Mouse (Mus musculus): ENCODE measurements around the gene Chmp4b.

The Chmp4b gene

DNA sequence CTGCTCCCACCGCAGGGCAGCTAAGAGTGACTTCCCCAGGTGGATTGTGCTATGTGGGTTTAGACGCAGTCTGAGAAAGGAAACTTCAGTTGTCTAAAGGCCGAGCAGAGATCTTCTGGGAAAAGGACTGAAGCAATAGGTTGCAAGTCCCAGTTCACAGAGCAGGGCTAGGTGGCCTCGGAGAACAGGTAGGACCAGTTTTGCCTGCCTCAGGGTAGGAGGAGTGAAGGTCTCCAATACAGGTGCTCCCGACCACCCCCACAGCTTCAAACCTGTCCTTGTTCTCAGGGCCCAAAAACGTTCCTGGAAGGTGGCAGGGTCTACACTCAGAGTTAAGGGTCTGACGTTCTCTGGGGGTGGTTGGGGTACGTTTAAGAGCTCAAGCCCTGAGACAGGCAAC lies at the start of gene Chmp4b:
Gene Chmp4b (plus strand): TSS at position 343 of the 400 bp plus-strand sequence.
- no peak for DNase-seq

DNA sequence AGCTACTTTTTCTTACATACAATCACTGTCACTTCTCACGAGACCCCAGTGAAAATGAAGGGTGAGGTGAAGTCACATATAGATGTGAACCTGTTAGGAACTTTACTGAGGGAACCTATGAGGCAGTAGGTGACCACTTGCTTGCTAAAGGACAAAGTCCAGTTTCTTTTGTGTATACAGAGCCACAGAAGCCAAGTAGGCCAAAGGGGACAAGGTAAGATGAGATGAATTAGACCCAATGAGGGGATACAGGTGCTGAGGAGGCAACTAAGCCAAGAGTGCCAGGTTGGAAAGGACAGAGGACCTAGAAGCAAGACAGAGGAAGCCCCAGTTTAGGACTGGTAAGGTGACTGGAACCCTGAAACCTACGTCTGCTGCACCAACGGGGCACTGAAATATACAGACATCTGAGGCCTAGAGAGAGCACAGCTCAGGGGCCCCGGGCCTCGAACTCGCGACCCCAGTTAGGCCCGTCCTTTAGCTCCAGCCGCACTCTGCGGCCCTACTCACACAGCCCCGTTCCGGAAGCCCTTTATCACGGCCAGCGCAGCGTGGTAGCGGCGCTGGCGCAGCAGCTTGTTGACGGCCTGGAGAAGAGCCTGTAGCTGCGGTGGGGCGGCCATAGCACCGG lies 48.4 kb upstream of the Chmp4b start:
- no peak for DNase-seq

DNA sequence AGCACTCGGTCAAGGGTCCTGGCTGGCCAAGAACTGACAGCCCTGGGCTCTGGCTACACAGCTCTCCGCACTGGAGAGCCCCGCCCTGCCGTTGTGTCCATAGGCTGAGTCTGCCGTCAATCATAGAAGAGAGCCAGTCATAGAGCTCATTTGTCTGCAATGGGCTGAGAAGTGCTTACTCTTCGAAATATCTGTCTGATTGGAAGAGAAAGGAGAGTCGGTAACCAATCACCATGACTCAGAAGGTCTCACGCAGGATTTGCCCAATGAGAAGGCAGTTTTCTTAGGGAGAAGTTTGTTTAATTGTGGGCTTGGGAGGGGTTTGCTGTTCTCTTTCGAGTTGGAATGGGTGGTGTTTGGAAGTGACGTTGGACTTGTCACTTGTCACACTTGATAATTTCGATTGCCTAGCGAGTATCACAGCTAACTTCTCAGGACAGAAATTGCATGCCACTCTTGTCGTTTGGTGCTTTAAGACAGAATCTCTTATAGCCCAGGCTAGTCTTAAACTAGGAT lies 47.8 kb upstream of the Chmp4b start, which contains the start of gene Pxmp4:
Gene Pxmp4 (minus strand): TSS at position 71 of the 516 bp plus-strand sequence.
- peak; percentile 96 to 99 for DNase-seq

DNA sequence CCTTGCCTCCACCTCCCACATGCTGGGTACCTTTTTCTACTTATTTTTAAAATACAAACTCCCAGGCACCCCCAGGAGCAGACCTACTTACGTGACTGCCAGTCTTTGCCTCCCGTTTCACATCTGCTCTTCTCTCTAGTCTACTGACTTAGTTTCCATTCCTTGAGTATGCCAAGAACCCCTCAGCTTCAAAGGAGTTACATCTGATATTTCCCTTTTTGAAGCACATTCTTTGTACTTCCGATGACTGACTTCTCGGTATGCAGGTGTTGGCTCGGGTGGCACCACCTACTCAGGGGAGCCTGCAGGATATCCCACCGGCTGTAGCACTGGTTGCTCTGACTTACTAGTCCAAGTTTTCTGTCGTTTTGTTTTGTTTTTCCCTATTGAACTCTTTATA lies 47.3 kb upstream of the Chmp4b start:
- no peak for DNase-seq

DNA sequence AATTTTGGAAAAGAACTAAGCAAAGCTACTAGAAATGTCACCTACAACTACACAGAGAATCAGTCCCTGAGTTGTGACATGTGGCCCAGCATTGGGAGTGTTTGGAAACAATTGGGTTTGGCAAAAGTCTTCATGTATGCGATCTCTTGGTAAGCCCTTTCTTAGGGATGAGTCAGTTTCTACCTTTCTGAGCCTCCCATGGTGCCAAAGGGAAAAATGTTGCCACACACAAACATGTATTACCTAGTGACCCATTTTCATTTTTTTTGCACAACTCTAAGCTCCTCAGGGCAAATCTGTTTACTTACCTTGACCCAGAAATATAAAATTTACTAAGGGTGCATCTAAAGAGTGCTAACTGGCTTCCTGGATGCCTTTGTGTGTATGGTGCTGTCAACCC lies 44.5 kb upstream of the Chmp4b start:
- no peak for DNase-seq

DNA sequence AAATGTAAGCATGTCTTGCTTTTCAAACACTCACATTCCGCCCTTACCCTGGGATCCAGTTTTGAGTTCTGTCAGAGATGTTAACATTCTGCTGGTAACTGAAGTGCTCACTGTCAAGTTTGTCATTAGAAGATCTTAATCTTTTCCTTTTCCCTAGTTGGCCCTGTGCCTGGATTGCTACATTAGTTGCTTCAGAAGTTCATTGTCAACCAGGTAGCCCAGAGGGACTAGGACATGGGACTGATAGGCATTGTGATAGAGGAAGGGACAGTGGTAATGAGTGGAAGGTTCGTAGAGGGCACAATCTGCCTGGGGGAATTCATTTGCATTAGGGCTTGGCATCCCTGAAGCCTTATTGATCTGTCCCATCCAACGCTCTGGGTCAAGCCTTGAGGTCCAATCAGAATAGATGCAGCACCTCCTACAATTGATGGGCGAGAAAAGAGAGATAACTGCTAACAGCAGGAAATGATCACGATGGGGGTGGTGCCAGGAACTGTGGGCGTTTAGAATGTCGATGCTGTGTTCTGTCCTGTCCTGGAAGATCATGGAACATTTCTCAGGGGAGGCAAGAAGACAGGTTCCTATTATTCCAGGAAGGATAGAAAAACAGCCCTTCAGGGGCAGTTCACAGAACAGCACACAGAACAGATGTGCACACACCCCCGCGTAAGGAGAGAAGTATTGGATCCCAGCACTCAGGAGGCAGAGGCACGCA lies 42.3 kb upstream of the Chmp4b start:
- DNase-seq, result no peak

DNA sequence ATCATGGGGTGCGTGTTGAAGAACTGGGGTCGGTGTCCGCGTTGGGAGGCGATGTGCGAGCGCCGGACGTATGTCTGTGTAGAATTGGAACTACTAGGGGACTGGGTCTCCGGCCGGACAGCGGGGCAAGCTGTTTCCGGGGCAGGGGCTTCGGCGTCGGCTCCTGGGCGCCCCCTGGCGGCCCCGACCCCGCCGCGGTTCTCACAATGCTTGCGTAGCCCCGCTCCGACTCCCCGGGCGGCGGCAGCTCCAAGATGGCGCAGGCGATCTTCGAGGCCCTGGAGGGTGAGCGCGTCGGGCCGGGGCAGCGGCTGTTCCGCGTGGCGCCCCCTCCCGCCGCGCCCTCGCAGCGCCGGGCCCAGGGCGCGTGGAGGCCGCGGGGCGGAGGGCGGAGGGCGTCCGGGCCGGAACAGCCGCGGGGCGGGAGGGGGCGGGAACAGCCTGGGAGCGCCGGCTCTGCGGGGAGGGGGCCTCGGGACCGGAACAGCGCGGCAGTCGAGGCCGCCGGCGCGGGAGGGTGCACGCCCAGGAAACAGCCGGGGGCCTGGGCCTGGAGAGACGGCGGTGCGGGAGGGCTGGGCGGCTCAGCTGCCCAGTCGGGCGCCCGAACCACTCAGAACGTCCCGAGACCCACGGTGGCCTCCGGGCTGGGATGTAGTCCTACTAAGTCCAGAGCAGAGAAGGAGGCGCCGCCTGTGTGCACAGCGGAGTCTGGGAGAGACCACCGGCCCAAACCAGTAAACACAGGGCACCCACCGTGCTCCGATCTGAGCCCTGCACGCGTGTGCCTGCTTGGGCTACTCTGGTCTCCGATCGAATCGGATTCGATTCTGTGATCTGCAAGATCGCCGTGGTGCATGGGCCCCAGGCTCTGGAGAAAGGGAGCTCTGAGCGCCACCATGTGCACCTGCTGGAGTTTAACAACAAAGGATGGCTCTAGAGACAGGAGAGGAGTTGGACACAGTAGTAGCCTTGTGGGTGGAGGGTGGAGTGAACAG lies 38.1 kb upstream of the Chmp4b start, which contains the start of the genes Zfp341 and 4930519P11Rik:
Gene Zfp341 (plus strand): TSS at position 180 of the 998 bp plus-strand sequence.
Gene 4930519P11Rik (minus strand): TSS at position 320 of the 998 bp plus-strand sequence.
- peak; percentile 84 to 88 for DNase-seq

DNA sequence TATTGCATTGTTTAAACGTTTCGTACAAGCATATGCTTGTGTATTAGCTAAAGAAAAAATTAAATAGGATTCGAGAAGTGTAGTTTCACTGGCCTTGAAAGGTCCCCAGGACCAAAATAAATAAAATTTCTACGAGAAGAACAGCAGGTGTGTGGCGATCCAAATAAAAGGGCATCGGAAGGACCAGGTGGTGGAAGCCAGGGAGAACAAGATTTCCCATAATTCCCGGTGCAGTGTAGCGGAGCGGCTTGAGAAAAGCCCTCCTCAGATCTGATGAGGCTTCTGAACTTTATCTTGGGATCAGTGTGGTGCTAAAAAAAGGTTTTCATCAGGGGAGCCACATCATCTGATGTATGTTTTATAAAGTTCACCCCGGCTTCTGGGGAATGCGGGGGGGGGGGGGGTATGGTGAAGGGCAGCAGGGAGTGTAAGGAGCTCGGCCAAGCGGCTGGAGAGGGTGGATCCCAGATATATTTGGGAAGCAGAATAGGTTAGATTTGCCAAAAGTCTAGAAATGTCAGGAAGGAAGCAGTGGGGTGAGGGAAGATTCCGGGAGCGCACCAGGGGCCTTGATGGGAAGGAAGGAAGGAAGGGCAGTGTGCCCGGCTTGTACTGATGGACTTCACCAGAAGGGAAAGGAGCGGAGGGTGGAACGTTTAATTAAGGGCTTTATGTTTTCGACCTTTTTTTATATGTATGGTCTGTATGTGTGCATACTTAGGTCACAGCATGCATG lies 36.5 kb upstream of the Chmp4b start:
- DNase-seq, result no peak

DNA sequence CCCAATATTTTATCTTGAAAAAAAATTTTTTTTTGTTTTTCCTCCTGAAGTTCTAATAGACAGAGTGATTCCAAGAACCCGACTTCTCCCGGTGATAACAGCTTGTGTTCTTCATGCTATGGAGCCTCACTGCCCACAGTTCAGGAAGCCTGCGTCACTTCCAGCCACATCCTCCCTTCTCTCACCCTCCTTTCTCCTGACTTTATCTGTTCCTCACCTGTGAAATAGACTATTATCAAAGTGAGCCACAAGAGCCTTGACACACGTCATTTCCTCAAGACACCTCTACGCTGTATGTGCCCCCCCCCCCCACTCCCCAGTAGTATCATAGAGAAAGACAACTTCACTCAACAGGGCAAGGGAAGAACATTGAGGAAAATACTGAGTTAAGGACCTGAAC lies 35.8 kb upstream of the Chmp4b start:
- DNase-seq, result no peak

DNA sequence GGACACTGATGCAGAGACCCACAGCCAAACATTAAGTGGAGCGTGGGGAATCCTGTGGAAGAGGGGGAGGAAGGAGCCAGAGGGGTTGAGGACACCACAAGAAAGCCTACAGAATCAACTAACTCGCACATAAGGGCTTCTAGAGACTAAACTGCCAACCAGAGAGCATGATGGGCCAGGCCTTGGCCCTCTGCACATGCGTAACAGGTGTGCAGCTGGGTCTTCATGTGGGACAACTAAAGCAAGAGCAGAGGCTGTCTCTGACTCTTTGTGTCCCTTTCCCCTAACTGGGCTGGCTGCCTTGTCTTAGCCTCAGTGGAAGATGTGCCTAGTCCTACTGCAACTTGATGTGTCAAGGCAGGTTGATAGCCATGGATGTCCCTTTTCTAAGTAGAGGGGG lies 34.4 kb upstream of the Chmp4b start:
- DNase-seq, result no peak

DNA sequence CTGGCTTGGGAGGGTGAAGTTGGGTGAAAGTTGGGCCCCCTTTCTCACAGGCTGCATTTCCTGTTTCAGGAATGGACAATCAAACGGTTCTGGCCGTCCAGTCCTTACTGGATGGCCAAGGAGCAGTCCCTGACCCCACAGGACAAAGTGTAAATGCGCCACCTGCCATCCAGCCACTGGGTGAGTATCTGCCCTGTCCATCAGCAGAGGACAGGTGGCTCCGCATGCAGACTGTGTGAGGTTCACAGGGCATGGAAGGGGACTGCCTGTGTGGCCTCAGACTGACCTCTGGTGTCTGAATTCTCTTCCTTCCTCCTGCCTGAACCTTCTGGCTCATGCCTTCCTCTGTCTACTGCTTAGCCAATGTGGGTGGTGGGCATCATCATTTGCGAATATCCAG lies 29.8 kb upstream of the Chmp4b start:
- no peak for DNase-seq

DNA sequence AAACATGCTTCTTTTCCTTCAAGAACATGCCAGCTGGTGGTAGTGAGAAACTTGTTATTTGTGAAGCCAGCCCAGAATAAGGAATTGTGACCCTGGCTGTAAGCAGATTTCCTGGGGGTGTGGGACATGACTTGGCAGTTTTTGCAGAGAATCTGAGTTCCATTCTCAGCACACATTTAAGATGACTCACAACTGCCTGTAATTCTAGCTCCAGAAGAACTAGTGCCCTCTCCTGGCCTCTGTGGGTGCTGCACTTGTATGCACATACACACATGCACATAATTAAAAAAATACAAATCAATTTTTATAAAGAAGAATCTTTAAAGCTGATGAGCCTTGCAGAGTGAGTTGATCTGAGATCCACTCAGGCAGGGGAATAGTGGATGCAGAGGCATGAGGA lies 27.4 kb upstream of the Chmp4b start:
- DNase-seq, result no peak

DNA sequence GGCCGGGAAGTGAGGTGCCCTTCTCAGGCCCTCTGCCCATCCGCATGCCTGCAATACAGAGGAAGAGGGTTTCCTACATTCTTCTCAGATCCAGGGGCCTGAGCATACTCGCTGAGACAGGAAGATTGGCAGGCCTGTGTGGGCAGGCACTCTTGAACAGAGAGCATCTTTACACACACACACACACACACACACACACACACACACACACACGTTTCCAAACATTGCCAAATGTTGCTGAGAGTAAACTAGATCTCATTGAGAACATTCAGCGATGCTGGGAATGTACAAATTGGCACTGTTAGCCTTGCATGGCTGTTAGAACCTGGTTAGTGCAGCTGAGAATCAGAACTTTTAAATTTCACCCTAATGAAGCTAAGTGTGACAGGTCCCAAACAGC lies 21.0 kb upstream of the Chmp4b start:
- no peak for DNase-seq

DNA sequence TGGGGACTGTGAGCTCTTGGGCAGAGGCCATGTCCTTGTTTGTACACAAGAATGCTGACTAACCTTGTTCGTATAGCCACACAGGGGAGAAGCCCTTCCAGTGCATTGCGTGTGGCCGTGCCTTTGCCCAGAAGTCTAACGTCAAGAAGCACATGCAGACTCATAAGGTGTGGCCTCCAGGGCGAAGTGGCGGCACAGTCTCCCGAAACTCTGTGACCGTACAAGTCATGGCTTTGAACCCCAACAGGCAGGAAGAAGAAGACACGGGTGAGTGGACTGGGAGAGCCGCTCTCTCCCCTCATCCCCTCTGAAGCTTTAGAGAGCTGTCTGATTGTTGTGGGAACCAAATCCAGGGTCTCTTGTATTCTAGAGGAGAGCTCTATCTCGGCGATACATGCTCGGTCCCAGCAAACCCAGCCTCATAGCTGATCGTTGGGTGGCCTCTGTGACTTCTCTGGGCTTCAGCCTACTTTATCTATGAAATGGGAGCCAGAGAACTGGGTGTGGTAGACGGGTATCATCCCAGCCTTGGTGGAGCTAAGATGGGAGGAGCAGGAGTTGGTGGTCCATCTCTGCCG lies 19.2 kb upstream of the Chmp4b start:
- no peak for DNase-seq

DNA sequence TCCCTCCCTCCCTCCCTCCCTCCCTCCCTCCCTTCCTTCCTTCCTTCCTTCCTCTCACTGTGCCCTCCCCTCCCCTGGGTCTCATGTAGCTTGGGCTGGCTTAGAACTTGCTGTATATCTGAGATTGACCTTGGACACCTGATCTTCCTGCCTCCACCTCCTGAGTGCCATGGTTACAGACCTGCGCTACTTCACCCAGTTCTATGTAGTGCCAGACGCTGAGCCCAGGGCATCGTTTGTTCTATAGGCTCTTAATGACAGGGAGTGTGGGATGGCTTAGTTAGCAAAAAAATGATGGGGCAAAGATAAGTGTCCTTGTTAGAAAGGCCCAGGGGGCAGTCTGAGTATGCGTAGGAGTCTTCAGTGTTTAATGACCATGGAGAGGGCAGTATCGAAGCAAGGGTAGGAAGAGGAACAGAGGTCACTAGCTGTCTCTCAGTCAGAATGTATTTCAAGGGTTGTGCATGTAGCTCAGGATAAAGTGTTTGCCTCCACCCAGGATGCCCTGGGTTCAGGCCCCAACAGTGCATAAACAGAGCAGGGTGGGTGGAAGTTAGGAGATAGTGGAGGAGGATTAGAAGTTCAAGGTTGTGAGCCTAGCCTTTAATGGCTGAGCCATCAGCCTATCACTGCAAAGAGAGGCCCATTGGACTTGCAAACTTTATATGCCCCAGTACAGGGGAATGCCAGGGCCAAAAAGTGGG lies 18.3 kb upstream of the Chmp4b start:
- no peak for DNase-seq

DNA sequence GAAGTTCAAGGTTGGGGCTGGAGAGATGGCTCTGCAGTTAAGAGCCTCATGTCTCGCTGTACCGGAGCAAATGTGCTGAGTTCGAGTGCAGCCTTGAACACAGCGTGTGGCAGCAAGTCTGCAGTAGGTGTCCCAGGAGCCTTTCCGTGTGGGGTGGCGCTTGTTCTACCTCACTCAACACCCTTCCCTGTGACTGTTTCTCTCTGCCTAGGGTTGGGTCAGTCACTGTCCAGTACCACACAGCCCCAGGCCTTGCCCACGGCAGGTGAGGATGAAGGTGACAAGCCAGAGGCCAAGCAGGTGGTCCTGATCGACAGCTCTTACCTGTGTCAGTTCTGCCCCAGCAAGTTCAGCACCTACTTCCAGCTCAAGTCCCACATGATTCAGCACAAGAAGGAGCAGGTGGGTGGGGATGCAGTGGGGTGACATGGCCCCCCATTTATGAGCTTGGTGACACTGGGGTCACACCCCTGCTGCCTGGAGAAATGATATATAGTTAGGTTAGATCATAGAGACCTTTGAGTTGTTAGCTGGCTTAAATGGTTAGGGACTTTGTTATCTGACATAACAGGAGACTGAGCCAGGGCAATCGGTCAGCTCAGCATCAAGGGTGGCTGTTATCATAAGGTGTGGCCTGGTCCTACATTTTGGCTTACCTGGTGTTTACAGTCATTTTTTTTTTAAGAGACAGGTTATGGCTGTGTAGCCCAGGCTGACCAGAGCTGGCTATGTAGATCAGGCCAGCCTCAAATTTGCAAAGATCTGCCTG lies 17.4 kb upstream of the Chmp4b start:
- no peak for DNase-seq

DNA sequence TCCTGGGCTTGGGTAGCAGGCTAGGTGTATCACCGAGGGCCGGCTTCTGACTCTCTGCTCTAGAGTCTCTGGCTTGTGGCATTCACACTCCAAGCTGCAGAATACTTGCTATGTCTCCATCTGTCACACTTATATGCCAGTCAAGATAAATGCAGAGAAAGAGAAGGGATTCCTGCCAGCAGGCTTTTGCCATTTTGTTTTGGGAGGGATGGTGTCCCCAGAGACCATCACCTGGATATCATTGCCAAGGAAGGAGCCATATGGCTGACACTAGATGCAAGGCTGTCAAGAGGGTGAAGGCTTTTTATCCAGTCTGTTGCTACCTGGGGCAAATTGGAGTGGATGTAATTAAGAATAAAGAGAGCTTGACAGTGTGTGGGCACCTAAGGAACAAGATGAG lies 15.7 kb upstream of the Chmp4b start:
- DNase-seq, result no peak

DNA sequence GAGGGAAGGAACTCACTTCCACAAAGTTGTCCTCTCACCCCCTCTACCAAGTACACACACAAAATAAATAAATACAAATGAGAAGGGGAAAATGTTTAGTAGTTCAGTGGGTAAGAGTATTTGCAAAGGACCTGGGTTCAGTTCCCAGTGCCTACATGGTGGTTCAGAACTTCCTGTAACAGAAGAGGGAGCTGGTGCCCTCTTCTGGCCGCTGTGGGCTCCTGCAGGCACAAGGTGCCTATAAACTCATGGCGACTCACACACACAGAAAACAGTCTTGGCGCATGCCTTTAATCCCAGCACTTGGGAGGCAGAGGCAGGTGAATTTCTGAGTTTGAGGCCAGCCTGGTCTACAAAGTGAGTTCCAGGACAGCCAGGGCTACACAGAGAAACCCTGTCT lies 13.0 kb upstream of the Chmp4b start:
- no peak for DNase-seq

DNA sequence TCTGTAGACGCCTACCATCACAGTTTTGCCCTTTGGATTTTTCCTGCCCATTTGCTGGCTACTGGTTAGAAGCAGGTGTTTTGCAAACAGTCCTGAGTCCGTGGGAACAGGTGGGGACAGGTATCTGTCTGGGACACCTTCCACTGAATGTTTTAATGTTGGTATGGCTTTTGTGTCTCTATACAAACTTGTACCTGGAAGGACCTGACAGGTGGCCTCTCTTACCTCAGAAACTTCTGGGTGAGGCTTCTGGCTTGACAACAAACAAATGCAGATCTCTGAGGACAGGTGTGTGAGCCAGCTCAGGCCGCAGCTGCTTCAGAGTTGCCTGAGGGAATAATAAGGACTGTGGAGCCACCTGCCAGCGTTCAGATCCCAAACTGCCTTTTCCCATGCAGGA lies 12.4 kb upstream of the Chmp4b start:
- DNase-seq, result no peak

DNA sequence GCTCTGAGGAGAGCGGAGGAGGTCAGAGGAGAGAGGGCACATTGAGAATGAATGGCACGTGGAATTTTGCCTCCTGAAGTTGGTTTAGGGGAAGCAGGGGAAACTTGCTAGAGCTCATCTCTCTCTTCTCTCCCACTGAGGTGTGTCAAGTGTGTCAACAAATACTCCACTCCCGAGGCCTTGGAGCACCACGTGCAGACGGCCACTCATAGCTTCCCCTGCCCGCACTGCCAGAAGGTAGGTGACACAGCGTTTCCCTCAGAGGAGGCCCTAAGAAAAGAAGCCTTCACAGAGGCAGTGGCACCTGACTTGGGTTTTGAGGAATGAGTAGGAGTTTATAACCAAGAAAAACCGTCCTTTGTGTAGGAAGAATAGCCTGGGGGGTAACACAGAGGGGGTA lies 10.3 kb upstream of the Chmp4b start:
- DNase-seq, result no peak
